Mouse (Mus musculus) granulocyte monocyte progenitor cell, adult 5-6 weeks (primary cell): ENCODE results near the gene Trp53bp1. TPM values are rescaled to one million over a fixed set of nuclear protein-coding genes. Genes with fewer than 3 reads are reported as not detected.
A peak's percentile ranks its signal among the peaks of the same experiment; 100 is the strongest.

Source experiments
- ATAC-seq: replicated peaks from 2 replicates; pipeline ENCODE4 v1.8.0; 2016; ENCODE audit warnings: mild to moderate bottlenecking, moderate TSS enrichment, inconsistent platforms; ENCODE audit not compliant: poor library complexity, severe bottlenecking
- total RNA-seq, 2 experiments: library from RNA; stranded (forward) in 1 of 2; stranded (reverse) in 1 of 2; fragments of 200-712, 200-1000 nt in 1 of 2; fragments of >200 nt in 1 of 2; fragmentation: Nextera tagmentation in 1 of 2; gene quantifications; 2 replicates each; pipeline ENCODE4 v1.2.3; 2014 to 2017

Gene Trp53bp1
- total RNA-seq, 2 experiments from 2014 or later: 43.3 to 43.6 TPM

- ATAC-seq: no peak
These were observed 2.8 kb downstream of the Trp53bp1 start for GRCm38 (mm10) chr2:121268446-121268845.

GRCm38 (mm10) chr2:121249758-121250157 lies 21.4 kb downstream of the Trp53bp1 start:
- ATAC-seq: no peak

GRCm38 (mm10) chr2:121244099-121244498 lies 27.1 kb downstream of the Trp53bp1 start:
- ATAC-seq: no peak

- no peak for ATAC-seq
These were observed 31.8 kb downstream of the Trp53bp1 start for GRCm38 (mm10) chr2:121239426-121239825.

DNA sequence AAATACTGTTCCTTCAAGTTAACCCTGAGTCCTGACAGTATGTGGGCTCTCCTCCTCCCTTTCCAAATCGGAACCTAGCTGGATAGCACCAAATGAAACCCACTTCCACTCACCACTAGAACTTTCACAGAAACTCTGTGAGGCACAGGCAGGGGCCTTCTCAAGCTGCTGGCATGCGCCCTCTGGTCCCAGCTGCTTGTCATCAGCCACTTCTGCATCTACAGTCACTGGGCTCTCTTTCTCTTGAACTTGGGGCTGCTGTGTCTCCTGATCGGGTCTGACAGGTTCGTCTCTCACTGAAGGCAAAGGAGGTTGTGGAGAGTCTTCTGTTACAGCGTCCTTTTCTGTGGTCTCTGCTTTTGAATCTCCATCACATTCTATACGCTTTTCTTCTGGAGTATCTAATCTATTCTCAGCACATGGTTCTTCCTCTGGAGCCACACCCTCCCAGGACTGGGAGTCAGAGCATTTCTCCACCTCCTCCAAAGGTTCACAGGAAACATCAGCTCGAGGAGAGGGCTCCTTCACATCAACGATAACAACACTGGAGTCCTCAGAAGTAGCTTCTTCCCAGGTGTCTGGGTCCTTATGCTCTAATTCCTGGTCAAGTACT lies 35.6 kb downstream of the Trp53bp1 start:
- ATAC-seq: no peak

- ATAC-seq: no peak
These were observed 43.1 kb downstream of the Trp53bp1 start for GRCm38 (mm10) chr2:121228135-121228534.

DNA sequence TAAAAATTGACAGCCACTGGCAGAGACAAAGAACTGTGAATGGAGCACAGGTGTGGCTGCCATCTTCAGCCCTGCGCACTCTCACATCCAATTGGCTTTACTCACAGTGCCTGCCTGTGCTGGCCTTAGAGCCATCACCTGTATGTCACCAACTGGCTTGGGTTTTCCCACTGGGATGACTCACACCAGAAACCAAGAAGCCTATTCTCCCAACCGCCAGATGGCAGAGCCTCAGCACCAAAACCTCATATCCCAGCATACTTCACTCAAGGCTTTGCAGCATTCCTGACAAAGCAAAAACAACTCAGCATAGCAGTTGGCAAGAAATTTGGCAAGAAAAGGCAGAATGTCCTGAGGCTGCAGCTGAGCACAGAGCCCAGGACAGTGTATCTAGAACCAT lies 48.2 kb downstream of the Trp53bp1 start:
- no peak for ATAC-seq

DNA sequence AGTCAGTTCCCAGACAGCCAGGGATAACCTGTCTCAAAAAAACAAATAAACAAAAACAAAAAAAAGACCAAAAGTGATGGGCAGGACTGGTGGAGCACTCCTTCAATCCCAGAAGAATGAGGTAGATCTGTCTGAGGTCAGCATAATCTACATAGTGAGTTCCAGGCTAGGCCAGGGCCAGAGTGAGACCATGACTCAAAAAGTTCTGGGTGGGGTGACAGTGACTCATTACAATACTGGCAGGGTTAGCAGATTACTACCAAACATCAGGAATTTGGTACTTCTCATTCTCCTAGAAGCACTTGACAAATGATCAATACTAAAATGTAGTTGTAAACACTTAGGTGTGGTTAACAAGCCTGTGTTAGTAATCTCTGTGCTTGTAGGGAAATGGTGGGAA lies 51.2 kb downstream of the Trp53bp1 start:
- no peak for ATAC-seq

GRCm38 (mm10) chr2:121219177-121219576 lies 52.0 kb downstream of the Trp53bp1 start:
- no peak for ATAC-seq

DNA sequence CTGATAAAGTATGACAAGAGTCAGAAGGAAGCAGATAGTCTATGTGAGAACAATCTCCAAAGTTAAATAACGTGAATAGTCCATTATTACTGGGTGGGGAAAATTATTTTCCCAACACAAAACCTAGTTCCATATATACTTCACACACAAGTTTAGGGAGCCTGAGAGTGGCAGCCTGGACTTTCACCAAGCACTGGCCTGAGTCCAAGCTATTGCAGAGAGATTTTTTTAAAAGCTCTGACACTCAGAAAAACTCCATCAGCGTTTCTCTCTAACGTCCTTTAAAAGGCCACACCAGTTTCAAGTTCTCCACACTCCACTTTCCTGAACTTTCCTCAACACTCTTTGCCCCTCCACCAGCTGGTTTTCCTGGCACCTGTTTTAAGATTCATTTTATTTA lies 56.7 kb downstream of the Trp53bp1 start:
- ATAC-seq: no peak

GRCm38 (mm10) chr2:121206541-121206940 lies 64.7 kb downstream of the Trp53bp1 start:
- no peak for ATAC-seq

GRCm38 (mm10) chr2:121204276-121204675 lies 66.9 kb downstream of the Trp53bp1 start:
- ATAC-seq: no peak

- no peak for ATAC-seq
These were observed 75.7 kb downstream of the Trp53bp1 start for GRCm38 (mm10) chr2:121195466-121195865.

GRCm38 (mm10) chr2:121188530-121188929 lies 82.7 kb downstream of the Trp53bp1 start:
- no peak for ATAC-seq

GRCm38 (mm10) chr2:121184142-121184541 lies 87.1 kb downstream of the Trp53bp1 start:
- no peak for ATAC-seq

DNA sequence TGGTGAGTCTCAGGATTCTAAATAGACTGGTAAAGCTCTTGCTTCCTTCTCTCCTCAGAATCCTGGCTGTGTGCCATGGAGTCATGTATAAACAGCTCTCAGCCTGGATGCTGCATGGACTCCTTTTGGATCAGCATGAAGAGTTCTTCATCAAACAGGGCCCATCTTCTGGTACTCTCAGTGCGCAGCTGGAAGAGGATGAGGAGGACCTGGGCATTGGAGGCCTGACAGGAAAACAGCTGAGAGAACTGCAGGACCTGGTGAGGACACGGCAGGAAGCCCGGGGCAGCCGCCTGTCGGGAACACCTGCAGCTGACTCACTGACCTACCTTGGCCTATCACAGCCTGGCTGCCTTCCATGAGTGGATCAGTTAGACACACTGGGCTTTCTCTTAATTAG lies 87.8 kb downstream of the Trp53bp1 start:
- no peak for ATAC-seq

GRCm38 (mm10) chr2:121178828-121179479 lies 92.3 kb downstream of the Trp53bp1 start:
- ATAC-seq: no peak

- peak; percentile 81 for ATAC-seq
These were observed 100.0 kb downstream of the Trp53bp1 start, which contains the start of gene Zscan29 for GRCm38 (mm10) chr2:121170980-121171742. Zscan29 (minus strand) TSS chr2:121171125.

DNA sequence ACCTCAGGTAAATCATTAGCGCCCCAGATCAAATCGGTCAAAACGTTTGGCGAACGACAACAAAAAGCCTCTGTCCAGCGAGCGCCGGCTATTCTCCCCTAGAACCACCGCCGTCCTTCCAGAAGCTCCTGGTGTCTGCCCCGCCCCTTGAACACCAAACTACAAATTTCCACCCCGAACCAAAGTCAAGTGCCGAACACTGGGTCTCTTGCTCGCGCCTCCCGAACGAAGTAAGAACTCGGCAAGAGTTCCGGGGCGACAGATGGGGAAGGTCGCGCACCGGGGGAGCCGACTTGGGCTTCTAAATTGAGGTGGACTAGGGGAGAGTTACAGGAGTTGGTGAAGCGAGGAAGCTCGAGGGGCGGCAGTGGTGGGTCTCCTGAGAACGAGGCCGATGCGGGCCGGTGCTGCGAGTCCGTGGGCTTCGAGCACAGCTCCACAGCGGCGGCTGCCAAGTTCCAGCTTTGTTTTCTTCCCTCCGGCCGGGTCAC lies 100.7 kb downstream of the Trp53bp1 start, which contains the start of gene Tubgcp4:
Gene Tubgcp4, plus strand, starts transcription at position 174 of the 491 bp plus-strand sequence.
- peak; percentile 27 for ATAC-seq

- peak; percentile 66 for ATAC-seq
These were observed 101.3 kb downstream of the Trp53bp1 start for GRCm38 (mm10) chr2:121169902-121170301.

DNA sequence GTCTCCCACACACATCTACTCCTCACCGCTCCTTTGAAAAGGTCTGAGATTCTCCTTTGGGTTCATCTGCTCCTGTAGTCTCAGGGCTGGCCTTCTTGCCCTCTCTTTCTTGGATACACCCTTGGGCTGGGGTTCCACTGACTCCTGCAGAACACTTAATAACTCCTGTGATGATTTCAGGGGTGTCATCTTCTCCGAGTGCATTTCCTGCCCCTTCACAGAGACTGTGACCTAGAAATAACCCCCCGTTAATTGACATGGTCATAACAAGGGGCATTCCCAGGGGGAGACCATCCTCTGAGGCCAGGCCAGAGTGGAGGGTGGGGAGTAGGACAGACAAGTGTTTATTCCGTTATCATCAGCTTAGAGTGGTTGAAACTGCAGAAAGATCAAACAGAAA lies 102.0 kb downstream of the Trp53bp1 start:
- ATAC-seq: no peak
